Mouse (Mus musculus) adrenal gland, adult 18-20 months (tissue): ENCODE results near the gene Fgfr2. TPM values are rescaled to one million over a fixed set of nuclear protein-coding genes. Genes with fewer than 3 reads are reported as not detected.

ENCODE experiments used
- DNase-seq, 2 experiments: peaks; one replicate each; pipeline ENCODE4 v3.0.0; 2021 to 2022; ENCODE audit warnings: low spot score in 2 of 2
- total RNA-seq, 2 experiments: library from RNA; stranded (reverse); gene quantifications; 1 replicate in 1 of 2; 2 replicates in 1 of 2; pipeline ENCODE4 v1.2.3; 2021

The Fgfr2 gene
- total RNA-seq, 2 experiments from 2014 or later: 294 to 308 TPM

- no peak for DNase-seq
Measured at GRCm38 (mm10) chr7:130201020-130201419, 2922.1 kb downstream of the Fgfr2 start.

GRCm38 (mm10) chr7:130199951-130200350, 2923.2 kb downstream of the Fgfr2 start:
- no peak for DNase-seq

GRCm38 (mm10) chr7:130199317-130199716, 2923.8 kb downstream of the Fgfr2 start:
- peak; percentile 53 to 72 for DNase-seq

- DNase-seq: no peak
Measured at GRCm38 (mm10) chr7:130195081-130195480, 2928.1 kb downstream of the Fgfr2 start.

GRCm38 (mm10) chr7:130190329-130190975, 2932.7 kb downstream of the Fgfr2 start:
- no peak for DNase-seq

GRCm38 (mm10) chr7:130189901-130190300, 2933.2 kb downstream of the Fgfr2 start:
- DNase-seq: no peak

GRCm38 (mm10) chr7:130188108-130188507, 2935.0 kb downstream of the Fgfr2 start:
- DNase-seq: no peak

- no peak for DNase-seq
Measured at GRCm38 (mm10) chr7:130184864-130185263, 2938.3 kb downstream of the Fgfr2 start.

- DNase-seq: no peak
Measured at GRCm38 (mm10) chr7:130183960-130184359, 2939.2 kb downstream of the Fgfr2 start.

- no peak for DNase-seq
Measured at GRCm38 (mm10) chr7:130182551-130182950, 2940.6 kb downstream of the Fgfr2 start.

GRCm38 (mm10) chr7:130178991-130179390, 2944.2 kb downstream of the Fgfr2 start:
- DNase-seq: no peak

- DNase-seq: no peak
Measured at GRCm38 (mm10) chr7:130177009-130177408, 2946.1 kb downstream of the Fgfr2 start.

GRCm38 (mm10) chr7:130174525-130174924, 2948.6 kb downstream of the Fgfr2 start:
- DNase-seq: no peak

GRCm38 (mm10) chr7:130173914-130174313, 2949.2 kb downstream of the Fgfr2 start:
- DNase-seq: peak in 1 of 2 experiments; percentile 42

- no peak for DNase-seq
Measured at GRCm38 (mm10) chr7:130170144-130170543, 2953.0 kb downstream of the Fgfr2 start.

GRCm38 (mm10) chr7:130168296-130168695, 2954.9 kb downstream of the Fgfr2 start:
- no peak for DNase-seq

- DNase-seq: no peak
Measured at GRCm38 (mm10) chr7:130167261-130167660, 2955.9 kb downstream of the Fgfr2 start.

- DNase-seq: no peak
Measured at GRCm38 (mm10) chr7:130166190-130166589, 2957.0 kb downstream of the Fgfr2 start.

GRCm38 (mm10) chr7:130165408-130165807, 2957.7 kb downstream of the Fgfr2 start:
- DNase-seq: no peak

GRCm38 (mm10) chr7:130162718-130163117, 2960.4 kb downstream of the Fgfr2 start:
- no peak for DNase-seq

GRCm38 (mm10) chr7:130161581-130161980, 2961.6 kb downstream of the Fgfr2 start:
- no peak for DNase-seq

GRCm38 (mm10) chr7:130158845-130159244, 2964.3 kb downstream of the Fgfr2 start:
- no peak for DNase-seq

GRCm38 (mm10) chr7:130153363-130153969, 2969.7 kb downstream of the Fgfr2 start:
- DNase-seq: no peak
